Mouse (Mus musculus): ENCODE data around the gene Lima1. TPM values are rescaled to one million over a fixed set of nuclear protein-coding genes. Genes with fewer than 3 reads are reported as not detected.
A peak's percentile ranks its signal among the peaks of the same experiment; 100 is the strongest.
"Not testable (repeated sequence)": the region's sequence is repeated elsewhere in the genome, so short reads cannot be mapped to it uniquely, and the experiment has no call there.

Gene Lima1
- polyA plus RNA-seq, 1 experiment from 2014 or later: 96.4 TPM

DNA sequence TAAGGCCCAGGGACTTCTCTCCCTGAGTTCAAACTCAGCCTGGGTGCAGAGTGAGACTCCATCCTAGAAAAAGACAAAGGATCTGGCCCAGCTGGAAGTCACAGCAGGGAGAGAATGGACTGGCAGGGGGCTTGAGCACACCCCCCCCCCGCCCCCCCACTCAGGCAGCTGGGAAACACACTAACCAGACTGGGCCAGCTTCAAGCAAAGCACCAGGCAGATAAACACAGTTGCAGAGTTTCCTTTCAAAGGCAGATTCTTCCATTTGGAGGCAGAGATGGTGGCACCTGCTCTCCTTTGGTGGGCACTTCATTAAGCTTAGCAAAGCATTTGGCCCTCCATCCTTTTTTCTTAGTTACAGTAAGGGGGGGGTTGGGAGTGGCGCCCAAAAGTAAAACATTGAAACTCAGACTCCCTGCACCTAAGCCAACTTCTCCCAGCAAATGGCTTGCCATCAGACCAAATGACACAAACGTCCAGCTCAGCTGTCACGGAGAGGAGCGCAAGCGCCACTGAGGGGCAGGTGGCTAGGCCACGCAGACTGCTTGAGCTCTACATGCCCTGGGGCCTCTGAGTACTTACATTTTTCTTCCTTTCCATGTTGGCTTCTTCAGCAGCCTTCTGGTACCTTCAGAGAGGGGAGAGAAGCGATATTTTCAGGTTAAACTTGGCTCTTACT, 48.9 kb downstream of the Lima1 start:
- H3K4me2 ChIP-seq (replicated peaks): no peak overlapping the region
- no peaks in the 10 kb centered on the region for H3K36me3 ChIP-seq
- H3K9me3 ChIP-seq: no peaks in the 10 kb centered on the region
- H3K27ac ChIP-seq: no peak overlapping the region
- no peak overlapping the region for H3K4me3 ChIP-seq (replicated peaks)
- 80% methylated on average over 8 of the region's 8 CpGs for WGBS
- no peak overlapping the region for H3K9ac ChIP-seq
- H3K4me1 ChIP-seq (replicated peaks): peaks cover 9% of the 10 kb centered on the region; the same call in 1 of the 2 replicates
- no peak for ATAC-seq
- H3K27me3 ChIP-seq (replicated peaks): no peaks in the 10 kb centered on the region

GRCm38 (mm10) chr15:99825211-99825610, 50.0 kb downstream of the Lima1 start:
- H3K9ac ChIP-seq: no peak overlapping the region
- 93% methylated on average over 3 of the region's 3 CpGs for WGBS
- H3K27ac ChIP-seq: no peak overlapping the region
- no peak overlapping the region for H3K4me3 ChIP-seq (replicated peaks)
- no peaks in the 10 kb centered on the region for H3K27me3 ChIP-seq (replicated peaks)
- H3K4me2 ChIP-seq (replicated peaks): no peak overlapping the region
- H3K9me3 ChIP-seq: no peaks in the 10 kb centered on the region
- no peak for ATAC-seq
- H3K36me3 ChIP-seq: no peaks in the 10 kb centered on the region; the same call in 1 of the 2 replicates
- peaks cover 9% of the 10 kb centered on the region; the same call in 1 of the 2 replicates for H3K4me1 ChIP-seq (replicated peaks)

DNA sequence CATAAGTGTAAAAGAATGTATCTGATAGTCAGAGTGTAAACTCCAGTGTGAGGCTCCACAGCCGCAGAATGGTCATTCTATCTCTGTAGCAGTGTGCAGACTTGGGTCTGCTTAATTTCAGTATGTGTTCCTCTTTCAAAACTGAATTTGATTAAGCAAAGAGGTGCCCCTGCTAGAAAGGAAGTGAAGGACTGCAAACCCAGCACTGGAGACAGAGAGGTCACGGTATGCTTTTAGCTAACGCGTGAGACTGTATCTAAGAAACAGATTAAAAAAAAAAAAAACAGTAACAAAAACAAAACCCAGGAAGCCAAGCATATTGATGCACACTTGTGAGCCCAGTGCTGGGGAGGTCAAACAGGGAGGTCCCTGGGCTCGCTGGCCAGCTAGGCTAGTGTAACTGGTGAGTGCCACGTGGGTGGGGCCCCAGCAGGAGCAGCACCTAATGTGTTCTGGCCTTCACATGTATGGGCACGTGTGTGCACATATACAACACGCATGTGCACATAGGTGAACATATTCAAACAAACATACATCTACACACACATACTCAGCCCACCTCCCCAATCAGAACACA, 51.8 kb downstream of the Lima1 start:
- no peak overlapping the region for H3K27ac ChIP-seq
- no peak overlapping the region for H3K4me2 ChIP-seq (replicated peaks)
- H3K4me3 ChIP-seq (replicated peaks): no peak overlapping the region
- H3K9ac ChIP-seq: no peak overlapping the region
- H3K9me3 ChIP-seq: no peaks in the 10 kb centered on the region
- WGBS: 48% methylated on average over 8 of the region's 8 CpGs
- no peaks in the 10 kb centered on the region; the same call in 1 of the 2 replicates for H3K36me3 ChIP-seq
- no peak for ATAC-seq
- H3K4me1 ChIP-seq (replicated peaks): peaks cover 9% of the 10 kb centered on the region; the same call in 1 of the 2 replicates
- H3K27me3 ChIP-seq (replicated peaks): no peaks in the 10 kb centered on the region

- not testable (repeated sequence) for ATAC-seq; H3K4me2 ChIP-seq (replicated peaks); H3K9me3 ChIP-seq; H3K4me3 ChIP-seq (replicated peaks); H3K9ac ChIP-seq; H3K27ac ChIP-seq; H3K4me1 ChIP-seq (replicated peaks); H3K27me3 ChIP-seq (replicated peaks); H3K36me3 ChIP-seq
- WGBS: 74% methylated on average over 13 of the region's 13 CpGs
Observed at GRCm38 (mm10) chr15:99822501-99822900, 52.8 kb downstream of the Lima1 start.

DNA sequence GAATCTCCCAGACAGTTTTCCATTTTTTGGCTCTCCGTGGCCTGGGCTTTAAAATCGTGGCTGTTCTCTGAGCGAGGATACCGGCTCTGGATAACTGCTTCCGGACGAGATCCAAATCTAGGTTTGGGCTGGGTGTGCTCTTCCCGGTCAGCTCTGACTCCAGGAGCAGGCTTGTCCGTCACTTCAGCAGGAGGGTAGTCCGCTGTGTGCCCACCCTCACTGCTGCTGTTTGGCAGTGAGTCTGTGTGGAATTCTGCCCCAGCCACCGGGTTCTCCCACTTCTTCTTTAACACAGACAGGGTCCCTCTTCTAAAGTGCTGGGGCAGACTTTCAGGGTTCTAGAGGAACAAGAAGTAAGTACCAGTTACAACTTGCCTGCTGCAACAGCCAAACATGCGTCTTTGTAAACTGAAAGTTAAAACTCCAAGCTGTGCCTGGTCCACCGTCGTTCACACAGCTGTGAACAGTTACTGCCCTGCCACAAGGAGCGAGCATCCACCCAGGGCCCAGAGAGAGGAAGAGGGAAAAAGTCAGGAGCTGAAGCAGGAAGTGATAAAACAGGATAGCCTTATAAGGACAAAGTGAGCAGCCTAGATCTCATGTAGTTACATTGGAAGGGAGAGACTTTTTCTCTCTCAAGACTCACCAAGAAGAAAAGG, 55.5 kb downstream of the Lima1 start:
- Histone ChIP-seq H3K9me3 (no peaks in the 10 kb centered on the region), H3K36me3 (peaks cover 6% of the 10 kb centered on the region), H3K4me2 (replicated peaks) (peak overlapping the region; percentile 57), H3K4me3 (replicated peaks) (peak overlapping the region; percentile 44), H3K27ac (peak overlapping the region; percentile 87), H3K27me3 (replicated peaks) (no peaks in the 10 kb centered on the region), H3K9ac (peak overlapping the region; percentile 56), H3K4me1 (replicated peaks) (peaks cover 14% of the 10 kb centered on the region; the same call in 1 of the 2 replicates)
- peak; percentile 64 for ATAC-seq
- 30% methylated on average over 14 of the region's 14 CpGs for WGBS

DNA sequence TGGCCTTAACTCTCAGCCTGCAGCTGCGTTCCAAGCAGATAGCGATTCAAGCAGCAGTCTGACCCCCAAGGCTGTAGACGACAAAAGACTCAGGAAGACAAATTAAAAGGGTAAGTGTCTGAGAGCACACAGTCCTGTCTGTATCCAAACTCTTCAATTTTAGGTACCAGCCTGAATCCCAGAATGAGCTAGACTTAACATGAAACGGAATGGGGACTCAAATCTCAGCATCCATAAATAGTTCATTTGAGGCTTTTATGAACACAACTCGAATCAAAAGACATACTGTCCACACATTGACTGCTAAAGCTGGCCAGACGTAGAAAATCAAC, 56.2 kb downstream of the Lima1 start:
- peaks cover 14% of the 10 kb centered on the region; the same call in 1 of the 2 replicates for H3K4me1 ChIP-seq (replicated peaks)
- peak overlapping the region; percentile 44 for H3K4me3 ChIP-seq (replicated peaks)
- peak overlapping the region; percentile 87 for H3K27ac ChIP-seq
- H3K9me3 ChIP-seq: no peaks in the 10 kb centered on the region
- H3K27me3 ChIP-seq (replicated peaks): no peaks in the 10 kb centered on the region
- peaks cover 6% of the 10 kb centered on the region for H3K36me3 ChIP-seq
- peak overlapping the region; percentile 56 for H3K9ac ChIP-seq
- ATAC-seq: no peak
- 26% methylated on average over 6 of the region's 6 CpGs for WGBS
- H3K4me2 ChIP-seq (replicated peaks): peak overlapping the region; percentile 57

- H3K4me1 ChIP-seq (replicated peaks): peaks cover 11% of the 10 kb centered on the region; the same call in 1 of the 2 replicates
- 0 out of 2 replicates have a peak, but pooled peaks have one; percentile 36 for ATAC-seq
- peak overlapping the region; percentile 57 for H3K4me2 ChIP-seq (replicated peaks)
- peak overlapping the region; percentile 87 for H3K27ac ChIP-seq
- H3K9me3 ChIP-seq: no peaks in the 10 kb centered on the region
- H3K4me3 ChIP-seq (replicated peaks): peak overlapping the region; percentile 44
- H3K27me3 ChIP-seq (replicated peaks): no peaks in the 10 kb centered on the region
- peaks cover 6% of the 10 kb centered on the region for H3K36me3 ChIP-seq
- H3K9ac ChIP-seq: peak overlapping the region; percentile 56
- WGBS: 20% methylated on average over 13 of the region's 13 CpGs
Observed at GRCm38 (mm10) chr15:99818321-99819108, 56.7 kb downstream of the Lima1 start.

DNA sequence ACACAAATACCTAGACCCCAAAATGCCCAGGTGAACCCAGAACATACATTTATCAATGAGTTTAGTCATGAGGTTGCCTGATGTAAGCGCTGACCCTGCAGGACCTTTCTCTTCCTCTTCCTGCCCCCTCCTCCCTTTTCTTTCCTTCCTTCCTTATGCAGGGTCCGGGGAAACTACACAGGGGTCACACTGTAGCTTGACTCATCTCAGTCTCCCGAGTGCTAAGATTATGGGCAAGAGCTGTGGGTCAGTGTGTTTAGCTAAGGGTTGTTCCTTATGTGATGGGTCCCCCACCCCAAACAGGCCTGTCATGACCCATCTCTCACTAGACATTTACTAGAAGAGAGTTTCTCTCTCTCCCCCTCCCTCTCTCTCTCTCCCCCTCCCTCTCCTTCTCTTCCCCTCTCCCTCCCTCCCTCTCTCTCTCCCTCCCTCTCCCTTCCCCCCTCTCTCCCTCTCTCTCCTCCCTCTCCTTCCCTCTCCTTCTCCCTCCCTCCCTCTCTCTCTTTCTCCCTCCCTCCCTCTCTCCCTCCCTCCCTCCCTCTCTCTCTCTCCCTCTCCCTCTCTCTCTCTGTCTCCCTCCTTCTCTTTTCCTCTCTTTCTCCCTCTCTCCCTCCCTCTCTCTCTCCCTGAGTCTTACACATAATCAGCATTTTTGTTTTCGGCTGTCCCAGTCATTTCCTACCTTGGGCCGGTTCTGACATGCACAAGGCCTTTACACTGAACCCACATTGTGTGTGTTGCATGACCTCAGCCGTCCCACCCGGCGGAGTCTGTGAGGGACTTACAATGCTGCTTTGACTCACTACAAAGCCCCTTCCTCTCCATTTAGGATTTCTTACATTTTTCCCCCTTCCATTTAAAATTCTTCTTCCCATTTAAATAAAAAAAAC, 57.7 kb downstream of the Lima1 start:
- Histone ChIP-seq H3K9ac (0 out of 2 replicates have a peak overlapping the region, but pooled peaks have one; percentile 10), H3K4me3 (replicated peaks) (peak overlapping the region; percentile 44), H3K27me3 (replicated peaks) (no peaks in the 10 kb centered on the region), H3K36me3 (peaks cover 6% of the 10 kb centered on the region), H3K4me2 (replicated peaks) (peak overlapping the region; percentile 57), H3K9me3 (no peaks in the 10 kb centered on the region), H3K4me1 (replicated peaks) (peaks cover 6% of the 10 kb centered on the region; the same call in 1 of the 2 replicates), H3K27ac (peak overlapping the region; percentile 87)
- 35% methylated on average over 8 of the region's 8 CpGs for WGBS
- ATAC-seq: 0 out of 2 replicates have a peak, but pooled peaks have one; percentile 29

DNA sequence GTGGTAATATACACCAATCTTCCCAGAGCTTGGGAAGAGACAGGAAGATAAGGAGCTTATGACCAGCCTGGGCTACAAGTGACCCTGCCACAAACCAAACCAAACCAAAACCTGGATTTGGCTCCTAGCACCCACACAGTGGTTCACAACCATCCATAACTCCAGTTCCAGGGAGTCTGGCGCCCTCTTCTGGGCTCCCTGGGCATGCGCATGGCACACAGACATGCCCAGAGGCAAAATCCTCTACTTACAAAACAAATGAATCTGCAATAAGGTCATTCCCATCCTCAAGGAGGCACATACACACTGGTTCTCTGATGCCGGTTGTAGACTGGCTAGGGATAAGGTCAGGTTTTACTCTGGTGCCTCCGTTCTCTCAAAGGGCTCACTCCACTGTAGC, 59.3 kb downstream of the Lima1 start:
- Histone ChIP-seq H3K9ac (no peak overlapping the region), H3K4me3 (replicated peaks) (no peak overlapping the region), H3K4me2 (replicated peaks) (no peak overlapping the region), H3K36me3 (peaks cover 6% of the 10 kb centered on the region), H3K27ac (no peak overlapping the region), H3K9me3 (no peaks in the 10 kb centered on the region), H3K4me1 (replicated peaks) (peaks cover 17% of the 10 kb centered on the region), H3K27me3 (replicated peaks) (no peaks in the 10 kb centered on the region)
- 95% methylated on average over 4 of the region's 4 CpGs for WGBS
- no peak for ATAC-seq

GRCm38 (mm10) chr15:99814554-99815260, 60.5 kb downstream of the Lima1 start:
- H3K4me1 ChIP-seq (replicated peaks): peaks cover 17% of the 10 kb centered on the region
- H3K36me3 ChIP-seq: peaks cover 6% of the 10 kb centered on the region; the same call in 1 of the 2 replicates
- no peaks in the 10 kb centered on the region for H3K27me3 ChIP-seq (replicated peaks)
- no peak overlapping the region for H3K9ac ChIP-seq
- H3K4me2 ChIP-seq (replicated peaks): no peak overlapping the region
- ATAC-seq: no peak
- H3K9me3 ChIP-seq: no peaks in the 10 kb centered on the region
- WGBS: 74% methylated on average over 24 of the region's 24 CpGs
- peak overlapping the region; percentile 44; the same call in 1 of the 2 replicates for H3K27ac ChIP-seq
- H3K4me3 ChIP-seq (replicated peaks): no peak overlapping the region

DNA sequence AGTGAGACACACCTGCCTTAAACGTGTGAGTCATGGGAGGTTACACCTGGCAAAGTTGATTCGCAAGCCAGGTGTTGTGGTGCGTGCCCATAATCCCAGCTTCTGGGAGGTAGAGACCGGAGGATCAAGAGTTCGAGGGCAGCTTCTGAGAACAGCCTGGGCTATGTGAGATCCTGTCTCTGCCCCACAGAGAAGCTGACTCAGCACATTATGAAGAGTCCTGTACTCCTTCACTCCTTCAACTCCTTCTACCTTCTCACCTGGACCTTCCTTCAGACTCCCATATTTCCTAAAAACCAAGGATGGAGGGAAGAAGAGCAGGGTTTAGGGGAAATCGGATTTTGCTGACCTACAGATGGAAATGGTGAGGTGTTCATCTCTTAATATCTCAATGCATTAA, 61.6 kb downstream of the Lima1 start:
- peaks cover 6% of the 10 kb centered on the region; the same call in 1 of the 2 replicates for H3K36me3 ChIP-seq
- no peak overlapping the region for H3K4me2 ChIP-seq (replicated peaks)
- no peak for ATAC-seq
- H3K27me3 ChIP-seq (replicated peaks): no peaks in the 10 kb centered on the region
- H3K9ac ChIP-seq: no peak overlapping the region
- 96% methylated on average over 6 of the region's 6 CpGs for WGBS
- no peak overlapping the region for H3K4me3 ChIP-seq (replicated peaks)
- no peaks in the 10 kb centered on the region for H3K9me3 ChIP-seq
- no peak overlapping the region for H3K27ac ChIP-seq
- H3K4me1 ChIP-seq (replicated peaks): peaks cover 17% of the 10 kb centered on the region
